Mouse (Mus musculus) neural tube, embryonic 14.5 days (tissue): ENCODE results near the gene Slc6a15. TPM values are rescaled to one million over a fixed set of nuclear protein-coding genes. Genes with fewer than 3 reads are reported as not detected.

ENCODE experiments used
- ATAC-seq: fragments of 200-750 bp; cut with Nextera tagmentation; 2 replicates; pipeline ENCODE4 v1.8.0; 2017; ENCODE audit warnings: low read depth, mild to moderate bottlenecking, moderate TSS enrichment, moderate library complexity
- H3K27ac ChIP-seq: fragments of 300-500 bp; sonication (generic); 2 replicates; pipeline ENCODE4 v1.5.1; 2014; ENCODE audit warnings: low read depth, mild to moderate bottlenecking, control low read depth, low read length, moderate library complexity, mixed read lengths
- H3K27me3 ChIP-seq: fragments of 300-500 bp; sonication (generic); 2 replicates; pipeline ENCODE4 v1.6.1; 2014; ENCODE audit warnings: low read length; ENCODE audit not compliant: control insufficient read depth, insufficient read depth
- H3K36me3 ChIP-seq: fragments of 300-500 bp; sonication (generic); 2 replicates; pipeline ENCODE4 v1.6.1; 2014; ENCODE audit warnings: low read length, mixed read lengths; ENCODE audit not compliant: control insufficient read depth, insufficient read depth
- H3K4me1 ChIP-seq: fragments of 300-500 bp; sonication (generic); 2 replicates; pipeline ENCODE4 v1.6.1; 2014; ENCODE audit warnings: low read length; ENCODE audit not compliant: control insufficient read depth, insufficient read depth
- H3K4me2 ChIP-seq: fragments of 300-500 bp; sonication (generic); 2 replicates; pipeline ENCODE4 v1.6.1; 2014; ENCODE audit warnings: mild to moderate bottlenecking, low read depth, low read length, control low read depth
- H3K4me3 ChIP-seq: fragments of 300-500 bp; sonication (generic); 2 replicates; pipeline ENCODE4 v1.5.1; 2014; ENCODE audit warnings: low read depth, low read length, control low read depth, mixed read lengths
- H3K9ac ChIP-seq: fragments of 300-500 bp; sonication (generic); replicated peaks from 2 replicates; pipeline ENCODE4 v1.6.1; 2014; ENCODE audit warnings: low read depth, mild to moderate bottlenecking, control low read depth, low read length, mixed read lengths
- H3K9me3 ChIP-seq: fragments of 300-500 bp; sonication (generic); 2 replicates; pipeline ENCODE4 v1.6.1; 2016; ENCODE audit warnings: low read length; ENCODE audit not compliant: control insufficient read depth
- WGBS: fragments of 180-500 bp; shearing (Covaris S2); extraction: QIAGEN DNeasy Blood & Tissue Kit; methylation state at CpG from one replicate; pipeline ENCODE4 v1.1.7; 2014; 5-methylcytosine and 5-hydroxymethylcytosine counted together
- polyA plus RNA-seq: library from polyadenylated mRNA; unstranded; fragments of >200 nt; fragmentation: Nextera tagmentation; extraction: Ambion mirVana; gene quantifications from 2 replicates; pipeline ENCODE4 v1.2.1, GENCODE M21; 2014

Gene Slc6a15
- polyA plus RNA-seq = 54.7 and 56.2 TPM in 2 replicates

DNA sequence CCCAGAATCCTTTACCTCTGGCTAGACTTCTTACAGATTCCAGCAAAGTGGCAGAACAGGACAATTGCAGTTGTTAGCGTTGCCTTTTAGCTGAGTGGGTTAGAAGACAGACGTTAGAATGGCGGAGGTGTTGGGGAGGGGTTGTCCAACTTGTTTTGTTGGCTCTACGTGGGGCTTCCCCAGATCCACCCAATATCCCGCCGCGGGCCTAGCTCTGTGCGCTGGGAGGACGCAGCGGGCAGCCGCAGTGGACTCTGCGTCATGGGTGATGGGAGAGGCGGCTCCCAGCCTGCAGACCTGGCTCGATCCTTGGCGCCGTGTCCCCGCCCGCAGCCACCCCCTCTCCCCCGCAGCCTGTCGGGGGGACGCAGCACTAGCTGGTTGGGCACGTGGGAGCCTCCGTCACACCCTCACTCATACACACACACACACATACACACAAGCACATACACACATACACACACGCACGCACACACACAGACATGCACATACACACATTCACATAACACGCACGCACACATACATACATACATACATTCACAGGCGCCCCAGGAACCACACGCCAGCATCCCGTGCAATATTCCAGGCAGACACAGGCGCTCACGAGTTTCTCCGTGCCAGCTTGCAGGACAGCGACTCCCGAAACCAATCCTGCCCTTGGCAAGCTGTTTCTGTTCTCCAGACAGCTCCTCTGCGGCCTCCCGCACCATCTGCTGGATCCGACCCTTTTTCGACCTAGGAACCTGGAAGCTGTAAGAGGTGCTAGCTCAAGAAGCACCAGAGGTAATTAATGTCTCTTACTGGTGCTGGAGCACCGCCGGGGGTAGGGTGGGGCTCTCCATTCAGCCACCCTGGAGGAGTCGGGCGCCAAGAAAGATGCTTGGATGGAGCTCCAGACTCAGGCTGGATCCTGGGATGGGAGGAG is at the start of gene Slc6a15:
TSS of gene Slc6a15 (plus strand) at position 413 of the 925 bp plus-strand sequence.
- H3K4me1 ChIP-seq = no peaks in the 10 kb centered on the region
- no peaks in the 10 kb centered on the region for H3K27me3 ChIP-seq
- no peaks in the 10 kb centered on the region for H3K36me3 ChIP-seq
- peak within 1 kb of the TSS; percentile 99 for H3K4me2 ChIP-seq
- peak within 1 kb of the TSS; percentile 40 for H3K27ac ChIP-seq
- H3K9me3 ChIP-seq = no peaks in the 10 kb centered on the region
- WGBS = under 1% methylated on average over 43 of the region's 43 CpGs
- peak within 1 kb of the TSS; percentile 62 for H3K9ac ChIP-seq
- peak within 1 kb of the TSS; percentile 63 for H3K4me3 ChIP-seq
- peak; percentile 86 for ATAC-seq

DNA sequence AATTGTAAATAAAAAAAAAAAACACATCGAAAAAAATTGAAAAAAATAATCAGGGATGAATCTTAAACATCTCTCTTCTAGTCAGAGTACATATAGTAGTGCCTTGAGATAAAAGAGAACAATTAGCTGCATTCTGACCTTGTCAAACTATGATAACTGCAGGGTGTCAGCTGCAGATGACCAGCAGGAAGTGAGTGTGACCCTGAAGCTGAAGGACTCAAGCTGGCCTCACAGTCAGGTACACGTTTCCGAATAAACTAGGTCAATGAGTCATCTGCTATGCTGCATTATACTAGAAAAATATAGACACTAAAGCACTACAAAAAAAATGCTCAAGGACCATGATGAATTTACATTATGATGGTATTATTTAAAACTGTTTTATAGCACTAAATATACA is 45.6 kb upstream of the Slc6a15 start:
- no peak overlapping the region for H3K4me2 ChIP-seq
- H3K9ac ChIP-seq = no peak overlapping the region
- no peak overlapping the region for H3K27ac ChIP-seq
- no peak overlapping the region for H3K4me3 ChIP-seq
- no peak for ATAC-seq
- no peaks in the 10 kb centered on the region for H3K27me3 ChIP-seq
- H3K36me3 ChIP-seq = no peaks in the 10 kb centered on the region
- WGBS = 88% methylated on average over 3 of the region's 3 CpGs
- no peaks in the 10 kb centered on the region for H3K9me3 ChIP-seq
- H3K4me1 ChIP-seq = no peaks in the 10 kb centered on the region

DNA sequence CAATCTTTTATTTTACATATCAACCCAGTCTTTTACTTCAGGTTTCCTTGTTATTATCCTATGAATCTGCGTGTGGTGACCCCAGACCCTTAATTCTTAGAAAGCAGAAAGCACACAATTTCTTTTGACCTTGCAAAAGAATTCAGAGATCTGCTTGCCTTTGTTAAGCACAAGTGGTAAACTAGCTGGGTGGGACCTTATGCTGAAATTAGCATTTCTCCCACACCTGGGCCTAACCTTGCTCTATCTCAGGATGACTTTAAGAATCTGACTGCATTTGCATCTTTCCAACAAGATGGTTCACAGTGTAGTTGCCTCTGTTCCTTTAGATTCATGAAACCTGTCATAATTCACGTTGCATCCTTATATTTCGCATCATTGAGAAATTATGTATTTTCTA is 44.2 kb upstream of the Slc6a15 start:
- Histone ChIP-seq H3K9me3 (no peaks in the 10 kb centered on the region), H3K4me1 (no peaks in the 10 kb centered on the region), H3K27me3 (no peaks in the 10 kb centered on the region), H3K9ac (no peak overlapping the region), H3K4me2 (no peak overlapping the region), H3K36me3 (no peaks in the 10 kb centered on the region), H3K4me3 (no peak overlapping the region), H3K27ac (no peak overlapping the region)
- no peak for ATAC-seq
- WGBS = 83% methylated on average over 3 of the region's 3 CpGs

DNA sequence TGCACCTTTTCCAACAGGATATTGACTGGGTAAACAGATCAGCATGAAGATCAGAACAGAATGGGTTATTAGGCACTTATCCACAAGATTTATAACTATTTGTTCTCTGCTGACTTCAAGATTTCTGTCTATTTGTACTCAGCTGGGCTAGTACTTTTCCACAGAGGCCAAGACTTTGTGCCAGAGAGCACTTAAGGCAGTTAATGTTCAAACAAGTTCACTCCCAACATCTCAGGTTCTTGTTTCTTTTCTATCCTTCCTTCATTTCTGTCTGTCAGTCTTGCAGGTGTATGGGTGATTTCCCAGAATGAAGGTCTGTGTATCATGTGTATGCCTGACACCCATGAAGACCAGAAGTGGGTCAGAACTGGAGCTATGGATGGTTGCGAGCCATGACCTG is 33.3 kb upstream of the Slc6a15 start:
- 90% methylated on average over 1 of the region's 1 CpGs for WGBS
- Histone ChIP-seq H3K4me2 (no peak overlapping the region), H3K27me3 (no peaks in the 10 kb centered on the region), H3K9ac (no peak overlapping the region), H3K4me1 (no peaks in the 10 kb centered on the region), H3K9me3 (no peaks in the 10 kb centered on the region), H3K4me3 (no peak overlapping the region), H3K27ac (no peak overlapping the region), H3K36me3 (no peaks in the 10 kb centered on the region)
- ATAC-seq = no peak

DNA sequence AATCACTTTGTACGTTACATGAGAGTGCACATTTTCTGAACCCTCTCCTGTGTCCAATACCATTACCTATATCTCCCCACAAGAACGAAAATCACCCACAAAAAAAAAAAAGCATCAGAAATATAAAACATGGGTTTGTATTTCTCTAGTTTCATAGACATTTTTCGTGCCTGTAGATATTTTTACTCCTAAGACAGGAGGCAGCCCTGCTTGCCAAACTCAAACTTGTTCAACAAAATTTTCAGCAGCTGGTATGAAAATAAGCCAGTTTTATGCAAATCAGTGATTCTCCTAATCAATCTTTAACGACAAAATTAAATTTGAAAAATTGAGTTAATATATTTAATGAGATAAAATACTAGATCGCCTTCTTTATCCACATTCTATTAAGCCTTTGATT is 27.7 kb upstream of the Slc6a15 start:
- Histone ChIP-seq H3K4me2 (no peak overlapping the region), H3K9me3 (no peaks in the 10 kb centered on the region), H3K9ac (no peak overlapping the region), H3K4me1 (no peaks in the 10 kb centered on the region), H3K27ac (no peak overlapping the region), H3K4me3 (no peak overlapping the region), H3K36me3 (no peaks in the 10 kb centered on the region), H3K27me3 (no peaks in the 10 kb centered on the region)
- 85% methylated on average over 5 of the region's 5 CpGs for WGBS
- ATAC-seq = no peak

DNA sequence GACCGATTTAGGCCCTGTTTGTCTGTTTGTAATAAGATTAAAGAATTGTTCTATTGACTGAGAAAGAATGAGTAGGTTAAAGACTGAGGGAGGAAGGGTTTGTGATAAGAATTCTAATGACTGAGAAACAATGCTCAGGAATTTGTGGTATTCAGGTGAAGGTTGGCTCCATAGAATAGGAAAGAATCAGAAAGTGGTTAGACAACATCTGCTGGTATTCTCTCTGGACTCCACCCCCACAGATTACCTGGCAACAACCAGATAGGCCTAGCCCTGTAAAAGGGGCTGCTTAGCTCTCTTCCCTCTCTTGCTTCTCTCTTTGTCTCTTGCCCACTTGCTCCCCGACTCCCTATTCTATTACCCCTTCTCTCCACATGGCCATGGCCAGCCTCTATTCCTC is 20.8 kb upstream of the Slc6a15 start:
- Histone ChIP-seq H3K9me3 (no peaks in the 10 kb centered on the region), H3K4me1 (no peaks in the 10 kb centered on the region), H3K27ac (no peak overlapping the region), H3K36me3 (no peaks in the 10 kb centered on the region), H3K4me3 (no peak overlapping the region), H3K4me2 (no peak overlapping the region), H3K27me3 (no peaks in the 10 kb centered on the region), H3K9ac (no peak overlapping the region)
- 68% methylated on average over 2 of the region's 2 CpGs for WGBS
- no peak for ATAC-seq

DNA sequence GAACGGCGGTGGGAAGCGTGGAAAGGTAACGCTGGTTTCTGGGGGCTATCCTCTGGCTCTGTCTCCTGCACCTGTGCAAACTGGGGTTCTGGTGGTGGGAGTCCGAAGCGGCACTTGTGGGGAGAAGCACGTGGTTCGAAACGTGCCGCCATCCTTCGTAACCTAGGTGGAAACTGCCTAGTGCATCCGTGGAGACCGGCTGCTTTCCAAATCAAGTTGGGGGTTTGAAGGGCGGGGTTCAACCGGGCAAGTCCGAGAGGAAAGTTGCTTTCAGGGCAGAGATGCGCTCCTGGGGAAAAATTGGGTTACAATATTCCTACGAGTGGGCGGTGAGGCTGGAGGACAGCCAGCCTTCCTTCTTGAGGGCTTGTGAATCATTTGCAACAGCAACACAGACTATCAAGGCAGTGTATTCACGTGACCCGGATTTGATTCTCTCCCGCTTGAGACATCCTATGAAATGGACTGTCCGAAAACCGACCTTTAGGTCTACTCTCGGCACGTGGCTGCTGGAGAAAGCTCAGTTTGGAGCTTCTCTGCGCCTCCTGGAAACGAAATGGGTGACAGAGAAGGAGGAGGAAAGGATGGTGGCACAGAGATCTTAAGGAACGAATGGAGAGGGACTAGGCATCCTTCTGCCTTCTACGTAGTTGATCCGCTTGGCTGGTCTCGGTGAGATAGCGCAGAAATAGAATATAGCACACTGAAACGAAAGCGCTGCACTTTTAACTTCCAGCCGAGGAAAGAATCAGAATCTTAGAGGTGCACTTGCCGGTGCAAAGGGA is 905 bp downstream of the Slc6a15 start:
- Histone ChIP-seq H3K9me3 (no peaks in the 10 kb centered on the region), H3K9ac (peak overlapping the region; percentile 62), H3K4me3 (peak overlapping the region; percentile 63), H3K4me2 (peak overlapping the region; percentile 99), H3K36me3 (no peaks in the 10 kb centered on the region), H3K27me3 (no peaks in the 10 kb centered on the region), H3K4me1 (no peaks in the 10 kb centered on the region), H3K27ac (peak overlapping the region; percentile 40; the same call in 1 of the 2 replicates)
- under 1% methylated on average over 37 of the region's 37 CpGs for WGBS
- peak; percentile 50 for ATAC-seq

DNA sequence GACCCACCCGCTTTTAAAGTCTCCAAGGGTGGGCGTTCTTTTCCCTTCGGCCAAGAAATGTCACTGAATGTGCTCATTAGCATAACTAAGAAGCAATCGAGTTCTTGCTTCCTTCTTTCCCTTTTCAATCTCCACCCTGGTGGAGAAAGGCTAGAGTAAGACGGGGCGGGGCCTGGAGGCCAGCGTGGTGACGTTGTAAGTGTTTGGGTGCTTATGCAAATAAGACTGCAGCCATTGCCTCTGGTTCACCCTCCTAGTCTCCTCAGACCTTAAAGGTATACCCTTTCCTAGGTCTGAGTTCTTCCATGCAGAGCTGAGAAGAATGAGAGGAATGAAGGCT is 1.5 kb downstream of the Slc6a15 start:
- Histone ChIP-seq H3K4me1 (no peaks in the 10 kb centered on the region), H3K4me3 (peak overlapping the region; percentile 63), H3K36me3 (no peaks in the 10 kb centered on the region), H3K4me2 (peak overlapping the region; percentile 99), H3K27me3 (no peaks in the 10 kb centered on the region), H3K9ac (peak overlapping the region; percentile 62), H3K9me3 (no peaks in the 10 kb centered on the region), H3K27ac (peak overlapping the region; percentile 40; the same call in 1 of the 2 replicates)
- 0% methylated on average over 8 of the region's 8 CpGs for WGBS
- ATAC-seq = peak; percentile 92

DNA sequence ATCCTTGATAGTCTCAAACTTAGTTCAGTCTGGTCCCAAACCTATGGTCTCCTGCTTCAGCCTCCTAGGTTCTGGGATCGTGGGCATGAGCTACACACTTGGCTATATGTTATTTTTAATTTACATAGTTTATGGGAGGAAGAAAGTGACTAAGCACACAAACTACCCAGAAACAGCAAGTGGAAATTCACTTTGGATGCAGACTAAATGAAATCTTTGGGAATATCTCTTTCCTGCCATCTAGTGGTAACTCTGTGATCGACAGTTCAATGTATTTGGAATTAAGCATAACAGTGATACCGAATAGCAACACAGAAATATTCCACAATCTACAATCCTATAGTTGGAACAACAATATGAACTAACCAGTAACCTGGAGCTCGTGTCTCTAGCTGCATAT is 34.6 kb downstream of the Slc6a15 start:
- Histone ChIP-seq H3K27ac (no peak overlapping the region), H3K4me3 (no peak overlapping the region), H3K27me3 (no peaks in the 10 kb centered on the region), H3K4me2 (no peak overlapping the region), H3K9ac (no peak overlapping the region), H3K4me1 (no peaks in the 10 kb centered on the region), H3K36me3 (no peaks in the 10 kb centered on the region), H3K9me3 (no peaks in the 10 kb centered on the region)
- ATAC-seq = peak; percentile 68; the same call in 1 of the 2 replicates
- WGBS = 28% methylated on average over 4 of the region's 4 CpGs
